Mouse (Mus musculus) lung, postnatal 0 days (tissue): ENCODE results near the gene Maip1. TPM values are rescaled to one million over a fixed set of nuclear protein-coding genes. Genes with fewer than 3 reads are reported as not detected.
A peak's percentile ranks its signal among the peaks of the same experiment; 100 is the strongest.

Source experiments
- ATAC-seq: fragments of 200-750 bp; cut with Nextera tagmentation; 2 replicates; pipeline ENCODE4 v1.8.0; 2017; ENCODE audit warnings: moderate library complexity
- DNase-seq: peaks from one replicate; pipeline ENCODE4 v3.0.0-alpha.2; 2016; ENCODE audit warnings: low spot score
- H3K27ac ChIP-seq: fragments of 300-500 bp; sonication (generic); 2 replicates; pipeline ENCODE4 v1.5.1; 2014; ENCODE audit warnings: antibody characterized with exemption, mild to moderate bottlenecking, low read length, mixed read lengths
- H3K27me3 ChIP-seq: fragments of 300-500 bp; sonication (generic); replicated peaks from 2 replicates; pipeline ENCODE4 v1.6.1; 2014; ENCODE audit warnings: low read length, mixed read lengths; ENCODE audit not compliant: insufficient read depth
- H3K36me3 ChIP-seq: fragments of 300-500 bp; sonication (generic); 2 replicates; pipeline ENCODE4 v1.6.1; 2014; ENCODE audit warnings: low read length, mixed read lengths; ENCODE audit not compliant: insufficient read depth
- H3K4me1 ChIP-seq: fragments of 300-500 bp; sonication (generic); 2 replicates; pipeline ENCODE4 v1.6.1; 2014; ENCODE audit warnings: antibody characterized with exemption, low read depth, low read length, mixed read lengths; ENCODE audit not compliant: insufficient read depth
- H3K4me2 ChIP-seq: fragments of 300-500 bp; sonication (generic); replicated peaks from 2 replicates; pipeline ENCODE4 v1.6.1; 2014; ENCODE audit warnings: low read depth, mild to moderate bottlenecking, low read length, moderate library complexity, mixed read lengths
- H3K4me3 ChIP-seq: fragments of 300-500 bp; sonication (generic); 2 replicates; pipeline ENCODE4 v1.5.1; 2014; ENCODE audit warnings: low read depth, low read length
- H3K9ac ChIP-seq: fragments of 300-500 bp; sonication (generic); replicated peaks from 2 replicates; pipeline ENCODE4 v1.6.1; 2014; ENCODE audit warnings: low read depth, mild to moderate bottlenecking
- H3K9me3 ChIP-seq: fragments of 300-500 bp; sonication (generic); 2 replicates; pipeline ENCODE4 v1.6.1; 2016; ENCODE audit warnings: low read length, mixed read lengths
- CTCF ChIP-seq: IDR thresholded peaks from 2 replicates; pipeline ENCODE4 v1.5.1; 2016; ENCODE audit warnings: antibody characterized with exemption, mild to moderate bottlenecking
- EP300 ChIP-seq: IDR thresholded peaks from 2 replicates; pipeline ENCODE4 v1.6.1; 2016; ENCODE audit warnings: antibody characterized with exemption, mild to moderate bottlenecking, control low read depth
- WGBS: fragments of 180-500 bp; shearing (Covaris S2); extraction: QIAGEN DNeasy Blood & Tissue Kit; methylation state at CpG from one replicate; pipeline ENCODE4 v1.1.7; 2014; 5-methylcytosine and 5-hydroxymethylcytosine counted together
- polyA plus RNA-seq: library from polyadenylated mRNA; unstranded; fragments of >200 nt; fragmentation: Nextera tagmentation; extraction: Ambion mirVana; gene quantifications from 2 replicates; pipeline ENCODE4 v1.2.1, GENCODE M21; 2015

Gene Maip1
- polyA plus RNA-seq, 1 experiment from 2014 or later = 10.9 TPM

- Histone ChIP-seq H3K9ac (peak overlapping the region; percentile 34; the same call in 1 of the 2 replicates), H3K36me3 (no peaks in the 10 kb centered on the region), H3K4me3 (peak overlapping the region; percentile 34), H3K9me3 (no peaks in the 10 kb centered on the region), H3K4me1 (no peaks in the 10 kb centered on the region), H3K27me3 (no peaks in the 10 kb centered on the region), H3K4me2 (peak overlapping the region; percentile 59), H3K27ac (0 out of 2 replicates have a peak overlapping the region, but pooled peaks have one; percentile 39)
- 23% methylated on average over 9 of the region's 9 CpGs for WGBS
- peak; percentile 83 for DNase-seq
- peak; percentile 86 for ATAC-seq
- TF ChIP-seq EP300 = 0 out of 2 replicates have a peak, but pooled peaks have one; percentile 11
- TF ChIP-seq CTCF = no peak
These were observed 30.3 kb downstream of the Maip1 start for GRCm38 (mm10) chr1:57436408-57436807.

GRCm38 (mm10) chr1:57436954-57437353 is 30.8 kb downstream of the Maip1 start:
- Histone ChIP-seq H3K27ac (0 out of 2 replicates have a peak overlapping the region, but pooled peaks have one; percentile 39), H3K9ac (peak overlapping the region; percentile 34; the same call in 1 of the 2 replicates), H3K4me1 (no peaks in the 10 kb centered on the region), H3K9me3 (no peaks in the 10 kb centered on the region), H3K36me3 (no peaks in the 10 kb centered on the region), H3K4me2 (peak overlapping the region; percentile 59), H3K27me3 (no peaks in the 10 kb centered on the region), H3K4me3 (peak overlapping the region; percentile 34)
- ATAC-seq (peak; percentile 41), DNase-seq (peak; percentile 34)
- no peak for TF ChIP-seq CTCF
- TF ChIP-seq EP300 = no peak
- WGBS = 25% methylated on average over 9 of the region's 9 CpGs

GRCm38 (mm10) chr1:57439026-57439425 is 32.9 kb downstream of the Maip1 start:
- DNase-seq = no peak
- Histone ChIP-seq H3K4me3 (no peak overlapping the region), H3K9ac (no peak overlapping the region), H3K4me2 (no peak overlapping the region), H3K36me3 (no peaks in the 10 kb centered on the region), H3K27ac (no peak overlapping the region), H3K27me3 (no peaks in the 10 kb centered on the region), H3K4me1 (no peaks in the 10 kb centered on the region), H3K9me3 (no peaks in the 10 kb centered on the region)
- TF ChIP-seq EP300 (no peak), CTCF (no peak)
- WGBS = 78% methylated on average over 6 of the region's 6 CpGs
- no peak for ATAC-seq

GRCm38 (mm10) chr1:57440771-57441170 is 34.6 kb downstream of the Maip1 start:
- Histone ChIP-seq H3K27me3 (no peaks in the 10 kb centered on the region), H3K9me3 (no peaks in the 10 kb centered on the region), H3K4me2 (no peak overlapping the region), H3K4me1 (no peaks in the 10 kb centered on the region), H3K27ac (no peak overlapping the region), H3K36me3 (no peaks in the 10 kb centered on the region), H3K9ac (no peak overlapping the region), H3K4me3 (no peak overlapping the region)
- TF ChIP-seq EP300 = no peak
- no peak for TF ChIP-seq CTCF
- 38% methylated on average over 4 of the region's 4 CpGs for WGBS
- no peak for DNase-seq
- no peak; the same call in 1 of the 2 replicates for ATAC-seq

GRCm38 (mm10) chr1:57445679-57446078 is 39.6 kb downstream of the Maip1 start:
- no peaks in the 10 kb centered on the region for H3K9me3 ChIP-seq
- no peak overlapping the region for H3K9ac ChIP-seq
- no peak for TF ChIP-seq CTCF
- TF ChIP-seq EP300 = no peak
- H3K27ac ChIP-seq = no peak overlapping the region
- no peak overlapping the region for H3K4me3 ChIP-seq
- DNase-seq (no peak), ATAC-seq (no peak)
- H3K27me3 ChIP-seq = no peaks in the 10 kb centered on the region
- H3K36me3 ChIP-seq = no peaks in the 10 kb centered on the region
- H3K4me1 ChIP-seq = no peaks in the 10 kb centered on the region
- 63% methylated on average over 10 of the region's 10 CpGs for WGBS
- no peak overlapping the region for H3K4me2 ChIP-seq

GRCm38 (mm10) chr1:57450241-57450640 is 44.1 kb downstream of the Maip1 start:
- Histone ChIP-seq H3K27me3 (no peaks in the 10 kb centered on the region), H3K36me3 (no peaks in the 10 kb centered on the region), H3K4me3 (no peak overlapping the region), H3K27ac (no peak overlapping the region), H3K4me2 (no peak overlapping the region), H3K9ac (no peak overlapping the region), H3K4me1 (no peaks in the 10 kb centered on the region), H3K9me3 (no peaks in the 10 kb centered on the region)
- WGBS = 90% methylated on average over 1 of the region's 1 CpGs
- DNase-seq (no peak), ATAC-seq (no peak)
- TF ChIP-seq CTCF (no peak), EP300 (no peak)
